Mouse (Mus musculus): ENCODE results near the gene Olfr46. TPM values are rescaled to one million over a fixed set of nuclear protein-coding genes. Genes with fewer than 3 reads are reported as not detected.

Gene Olfr46
- total RNA-seq (2023) = not detected

GRCm38 (mm10) chr7:140600969-140601368, at the start of gene Olfr46:
Gene Olfr46, plus strand, starts transcription at chr7:140601269.

GRCm38 (mm10) chr7:140567586-140567985, 33.5 kb upstream of the Olfr46 start, which contains the start of gene Olfr538:
Gene Olfr538, plus strand, starts transcription at chr7:140567886.

DNA sequence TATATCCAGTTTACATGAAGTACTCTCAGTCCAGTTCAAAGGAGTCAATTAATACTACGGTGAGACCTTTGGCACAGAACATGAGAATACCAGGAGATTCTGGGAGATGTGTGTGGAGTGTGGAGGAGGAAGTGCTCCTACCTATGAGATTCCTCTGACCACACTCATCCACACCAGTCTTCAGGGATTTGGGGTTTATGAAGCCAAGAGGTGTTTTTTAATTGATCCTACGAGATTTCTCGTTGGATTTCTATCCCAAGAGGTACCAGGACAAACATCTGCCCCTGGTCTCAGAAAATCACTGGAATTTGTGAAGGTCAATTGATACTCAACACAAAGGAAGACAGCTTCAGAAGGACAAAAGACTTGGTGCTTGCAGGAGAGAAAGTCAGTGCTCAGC, 27.6 kb downstream of the Olfr46 start, which contains the start of gene Olfr61:
Gene Olfr61, plus strand, starts transcription at position 301 of the 400 bp plus-strand sequence.

GRCm38 (mm10) chr7:140646152-140646551, 45.1 kb downstream of the Olfr46 start, which contains the start of gene Olfr53:
Gene Olfr53, plus strand, starts transcription at chr7:140646452.

GRCm38 (mm10) chr7:140659630-140660029, 58.6 kb downstream of the Olfr46 start, which contains the start of gene Olfr539:
Gene Olfr539, plus strand, starts transcription at chr7:140659930.

Other genes with a start within 250 kb of the Olfr46 start
- gene Olfr60, start 239.6 kb upstream of the Olfr46 start, total RNA-seq (2023) = not detected
- gene Olfr530, start 224.9 kb upstream of the Olfr46 start, total RNA-seq (2023) = not detected
- not detected for gene Olfr531, start 198.4 kb upstream of the Olfr46 start, total RNA-seq (2023)
- not detected for gene Olfr532, start 179.6 kb upstream of the Olfr46 start, total RNA-seq (2023)
- not detected for gene Olfr533, start 137.9 kb upstream of the Olfr46 start, total RNA-seq (2023)
- not detected for gene Olfr535, start 117.1 kb upstream of the Olfr46 start, total RNA-seq (2023)
- not detected for gene Olfr536, start 93.9 kb upstream of the Olfr46 start, total RNA-seq (2023)
- gene Olfr538, start 33.4 kb upstream of the Olfr46 start, total RNA-seq (2023) = not detected
- not detected for gene Olfr61, start 27.7 kb downstream of the Olfr46 start, total RNA-seq (2023)
- gene Olfr53, start 45.2 kb downstream of the Olfr46 start, total RNA-seq (2023) = not detected
- not detected for gene Olfr539, start 58.7 kb downstream of the Olfr46 start, total RNA-seq (2023)
- not detected for gene Olfr45, start 80.7 kb downstream of the Olfr46 start, total RNA-seq (2023)
- gene Olfr541, start 96.0 kb downstream of the Olfr46 start, total RNA-seq (2023) = not detected
- gene Cyp2e1, start 162.5 kb downstream of the Olfr46 start, total RNA-seq (2023) = not detected
- not detected for gene Syce1, start 186.6 kb downstream of the Olfr46 start, total RNA-seq (2023)
- gene Zfp941, start 220.9 kb downstream of the Olfr46 start, total RNA-seq (2023) = not detected
- gene Urah, start 233.7 kb downstream of the Olfr46 start, total RNA-seq (2023) = not detected
- gene Scgb1c1, start 244.3 kb downstream of the Olfr46 start, total RNA-seq (2023) = not detected
- not detected for gene Odf3, start 246.5 kb downstream of the Olfr46 start, total RNA-seq (2023)